Mouse (Mus musculus): ENCODE results near the gene Btnl4. TPM values are rescaled to one million over a fixed set of nuclear protein-coding genes. Genes with fewer than 3 reads are reported as not detected.
"Not testable (repeated sequence)": the region's sequence is repeated elsewhere in the genome, so short reads cannot be mapped to it uniquely, and the experiment has no call there.

Gene Btnl4
- polyA plus RNA-seq (2016; fragmentation: Nextera tagmentation; extraction: Ambion mirVana) = not detected in 2 replicates

DNA sequence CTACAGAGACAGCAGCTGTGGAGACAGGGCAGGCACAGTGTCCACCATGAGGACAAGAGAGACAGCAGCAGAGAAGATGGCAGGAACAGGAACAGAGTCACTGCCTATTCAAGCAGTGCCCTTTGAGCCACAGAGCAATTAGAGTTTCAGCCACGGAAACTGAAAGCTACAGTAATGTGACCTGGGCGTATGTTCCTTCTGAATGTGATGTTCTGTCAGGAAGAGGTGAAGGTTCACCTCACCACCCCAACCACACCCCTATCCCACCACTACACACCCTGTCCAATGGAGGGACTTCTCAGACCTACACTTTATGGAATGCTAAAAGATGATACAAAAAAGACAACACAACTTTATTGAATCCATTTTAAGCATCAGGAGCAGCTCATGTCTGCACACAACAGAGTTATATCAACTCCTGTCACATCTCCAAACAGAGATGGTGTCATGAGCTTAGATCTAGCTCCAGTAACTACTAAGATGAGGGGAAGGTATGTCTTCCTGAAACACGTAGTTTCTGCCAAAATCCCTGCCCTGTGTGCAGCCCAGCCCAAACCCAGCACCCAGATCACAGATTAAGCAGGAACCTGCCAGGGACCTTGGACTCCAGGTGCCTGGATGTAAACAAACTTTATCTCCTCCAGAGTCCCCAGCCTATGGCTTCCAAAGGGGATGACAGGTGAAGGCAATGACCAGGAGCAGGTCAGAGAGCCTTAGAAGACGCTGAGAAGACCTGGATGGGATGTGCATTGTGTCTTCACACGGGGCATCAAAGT is at the start of gene Btnl4:
Btnl4 (minus strand) TSS at position 81 of the 776 bp plus-strand sequence.
- H3K36me3 ChIP-seq (replicated peaks); H3K4me3 ChIP-seq; H3K27ac ChIP-seq; H3K9me3 ChIP-seq; H3K27me3 ChIP-seq (ENCODE audit: poor library complexity, severe bottlenecking); H3K4me1 ChIP-seq; DNase-seq (ENCODE audit: extremely low spot score, low spot score): not testable (repeated sequence)
- WGBS = 85% methylated on average over 5 of the region's 5 CpGs

GRCm38 (mm10) chr17:34519001-34519400 is 41.9 kb upstream of the Btnl4 start:
- Histone ChIP-seq H3K27ac (no peak overlapping the region), H3K9me3 (no peaks in the 10 kb centered on the region), H3K27me3 (ENCODE audit: poor library complexity, severe bottlenecking) (no peaks in the 10 kb centered on the region), H3K4me3 (no peak overlapping the region), H3K4me1 (no peaks in the 10 kb centered on the region), H3K36me3 (replicated peaks) (no peaks in the 10 kb centered on the region)
- 95% methylated on average over 1 of the region's 1 CpGs for WGBS
- no peak for DNase-seq (ENCODE audit: extremely low spot score, low spot score)

DNA sequence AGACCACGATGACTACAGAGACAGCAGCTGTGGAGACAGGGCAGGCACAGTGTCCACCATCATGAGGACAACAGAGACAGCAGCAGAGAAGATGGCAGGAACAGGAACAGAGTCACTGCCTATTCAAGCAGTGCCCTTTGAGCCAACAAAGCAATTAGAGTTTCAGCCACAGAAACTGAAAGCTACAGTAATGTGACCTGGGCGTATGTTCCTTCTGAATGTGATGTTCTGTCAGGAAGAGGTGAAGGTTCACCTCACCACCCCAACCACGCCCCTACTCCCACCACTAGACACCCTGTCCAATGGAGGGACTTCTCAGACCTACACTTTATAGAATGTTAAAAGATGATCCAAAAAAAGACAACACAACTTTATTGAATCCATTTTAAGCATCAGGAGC is 41.5 kb upstream of the Btnl4 start:
- not testable (repeated sequence) for DNase-seq (ENCODE audit: extremely low spot score, low spot score); H3K9me3 ChIP-seq; H3K4me1 ChIP-seq; H3K36me3 ChIP-seq (replicated peaks); H3K27me3 ChIP-seq (ENCODE audit: poor library complexity, severe bottlenecking); H3K27ac ChIP-seq; H3K4me3 ChIP-seq
- WGBS = 89% methylated on average over 3 of the region's 3 CpGs

- 89% methylated on average over 4 of the region's 4 CpGs for WGBS
- Histone ChIP-seq H3K4me1 (no peaks in the 10 kb centered on the region), H3K27ac (no peak overlapping the region), H3K4me3 (no peak overlapping the region), H3K27me3 (ENCODE audit: poor library complexity, severe bottlenecking) (no peaks in the 10 kb centered on the region), H3K36me3 (replicated peaks) (no peaks in the 10 kb centered on the region), H3K9me3 (no peaks in the 10 kb centered on the region)
- DNase-seq (ENCODE audit: extremely low spot score, low spot score) = no peak
Observed at GRCm38 (mm10) chr17:34517795-34518194, 40.7 kb upstream of the Btnl4 start.

DNA sequence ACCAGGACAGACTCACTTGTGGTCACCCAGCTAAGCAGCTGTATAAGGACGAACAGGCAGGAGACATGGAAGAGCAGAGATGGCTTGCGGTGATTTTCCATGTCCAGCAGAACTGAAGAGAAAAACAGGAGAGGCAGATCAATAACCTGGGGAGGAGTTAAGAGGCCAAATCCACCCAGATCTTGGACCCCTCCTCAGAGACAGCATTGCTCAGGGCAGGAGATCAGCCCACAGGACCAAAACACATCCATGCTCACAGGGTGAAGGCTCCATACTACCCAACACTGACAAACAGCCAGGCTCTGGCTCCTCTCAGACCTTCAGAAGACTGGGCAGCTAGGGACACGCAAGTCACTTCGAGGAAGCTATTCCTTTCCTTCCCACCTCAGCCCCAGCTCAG is 40.1 kb upstream of the Btnl4 start, which contains the start of gene Btnl6:
Btnl6 (minus strand) TSS at position 101 of the 400 bp plus-strand sequence.
- H3K36me3 ChIP-seq (replicated peaks) = no peaks in the 10 kb centered on the region
- WGBS = 87% methylated on average over 4 of the region's 4 CpGs
- DNase-seq (ENCODE audit: extremely low spot score, low spot score) = no peak
- H3K4me1 ChIP-seq = no peaks in the 10 kb centered on the region
- H3K4me3 ChIP-seq = no peak within 1 kb of the TSS
- no peak within 1 kb of the TSS for H3K27ac ChIP-seq
- no peaks in the 10 kb centered on the region for H3K27me3 ChIP-seq (ENCODE audit: poor library complexity, severe bottlenecking)
- H3K9me3 ChIP-seq = no peaks in the 10 kb centered on the region

- Histone ChIP-seq H3K9me3 (no peaks in the 10 kb centered on the region), H3K4me3 (no peak overlapping the region), H3K36me3 (replicated peaks) (no peaks in the 10 kb centered on the region), H3K27ac (no peak overlapping the region), H3K4me1 (no peaks in the 10 kb centered on the region), H3K27me3 (ENCODE audit: poor library complexity, severe bottlenecking) (no peaks in the 10 kb centered on the region)
- 86% methylated on average over 2 of the region's 2 CpGs for WGBS
- no peak for DNase-seq (ENCODE audit: extremely low spot score, low spot score)
Observed at GRCm38 (mm10) chr17:34516514-34516913, 39.4 kb upstream of the Btnl4 start.

GRCm38 (mm10) chr17:34511723-34512122 is 34.6 kb upstream of the Btnl4 start:
- 83% methylated on average over 1 of the region's 1 CpGs for WGBS
- DNase-seq (ENCODE audit: extremely low spot score, low spot score); H3K4me1 ChIP-seq; H3K4me3 ChIP-seq; H3K27ac ChIP-seq; H3K9me3 ChIP-seq; H3K36me3 ChIP-seq (replicated peaks); H3K27me3 ChIP-seq (ENCODE audit: poor library complexity, severe bottlenecking): not testable (repeated sequence)

DNA sequence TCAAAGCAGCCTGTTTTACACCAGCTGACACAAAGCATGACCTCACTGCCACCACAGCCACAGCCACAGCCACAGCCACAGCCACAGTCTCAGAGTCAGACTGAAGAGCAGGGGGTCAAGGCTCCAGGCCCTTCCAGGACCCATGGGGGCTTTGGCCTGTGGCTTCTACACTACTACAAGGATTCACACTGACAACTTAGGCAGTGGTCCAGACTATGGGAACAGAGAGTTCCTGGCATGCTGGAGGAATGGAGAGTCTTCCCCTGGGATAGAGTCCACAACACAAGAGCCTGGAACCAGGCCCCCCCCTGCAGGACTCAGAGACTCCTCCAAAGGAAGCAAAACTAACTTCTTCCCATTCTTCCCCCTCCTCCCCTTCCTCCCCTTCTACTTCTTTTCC is 30.5 kb upstream of the Btnl4 start:
- no peak overlapping the region for H3K4me3 ChIP-seq
- H3K36me3 ChIP-seq (replicated peaks) = no peaks in the 10 kb centered on the region
- no peaks in the 10 kb centered on the region for H3K27me3 ChIP-seq (ENCODE audit: poor library complexity, severe bottlenecking)
- no peaks in the 10 kb centered on the region for H3K4me1 ChIP-seq
- no peak for DNase-seq (ENCODE audit: extremely low spot score, low spot score)
- H3K27ac ChIP-seq = no peak overlapping the region
- H3K9me3 ChIP-seq = no peaks in the 10 kb centered on the region

DNA sequence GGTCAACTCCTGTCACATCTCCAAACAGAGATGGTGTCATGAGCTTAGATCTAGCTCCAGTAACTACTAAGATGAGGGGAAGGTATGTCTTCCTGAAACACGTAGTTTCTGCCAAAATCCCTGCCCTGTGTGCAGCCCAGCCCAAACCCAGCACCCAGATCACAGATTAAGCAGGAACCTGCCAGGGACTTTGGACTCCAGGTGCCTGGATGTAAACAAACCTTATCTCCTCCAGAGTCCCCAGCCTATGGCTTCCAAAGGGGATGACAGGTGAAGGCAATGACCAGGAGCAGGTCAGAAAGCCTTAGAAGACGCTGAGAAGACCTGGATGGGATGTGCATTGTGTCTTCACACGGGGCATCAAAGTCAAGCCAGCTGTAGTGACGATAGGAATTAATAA is 20.6 kb upstream of the Btnl4 start:
- H3K4me1 ChIP-seq; H3K4me3 ChIP-seq; H3K27me3 ChIP-seq (ENCODE audit: poor library complexity, severe bottlenecking); H3K9me3 ChIP-seq; H3K36me3 ChIP-seq (replicated peaks); DNase-seq (ENCODE audit: extremely low spot score, low spot score); H3K27ac ChIP-seq: not testable (repeated sequence)
- 82% methylated on average over 3 of the region's 4 CpGs for WGBS

GRCm38 (mm10) chr17:34497319-34497718 is 20.2 kb upstream of the Btnl4 start:
- not testable (repeated sequence) for H3K4me1 ChIP-seq; H3K9me3 ChIP-seq; H3K4me3 ChIP-seq; H3K27me3 ChIP-seq (ENCODE audit: poor library complexity, severe bottlenecking); H3K27ac ChIP-seq; H3K36me3 ChIP-seq (replicated peaks); DNase-seq (ENCODE audit: extremely low spot score, low spot score)
- 86% methylated on average over 3 of the region's 3 CpGs for WGBS

GRCm38 (mm10) chr17:34496539-34496938 is 19.4 kb upstream of the Btnl4 start:
- DNase-seq (ENCODE audit: extremely low spot score, low spot score) = no peak
- WGBS = 95% methylated on average over 1 of the region's 2 CpGs
- Histone ChIP-seq H3K4me1 (no peaks in the 10 kb centered on the region), H3K4me3 (no peak overlapping the region), H3K27me3 (ENCODE audit: poor library complexity, severe bottlenecking) (no peaks in the 10 kb centered on the region), H3K9me3 (no peaks in the 10 kb centered on the region), H3K36me3 (replicated peaks) (no peaks in the 10 kb centered on the region), H3K27ac (no peak overlapping the region)

- not testable (repeated sequence) for H3K4me1 ChIP-seq; H3K27me3 ChIP-seq (ENCODE audit: poor library complexity, severe bottlenecking); H3K27ac ChIP-seq; H3K9me3 ChIP-seq; H3K4me3 ChIP-seq; DNase-seq (ENCODE audit: extremely low spot score, low spot score); H3K36me3 ChIP-seq (replicated peaks)
- WGBS = 83% methylated on average over 2 of the region's 2 CpGs
Observed at GRCm38 (mm10) chr17:34495156-34495555, 18.0 kb upstream of the Btnl4 start.

GRCm38 (mm10) chr17:34492796-34493195 is 15.7 kb upstream of the Btnl4 start:
- no peak for DNase-seq (ENCODE audit: extremely low spot score, low spot score)
- Histone ChIP-seq H3K9me3 (no peaks in the 10 kb centered on the region), H3K27me3 (ENCODE audit: poor library complexity, severe bottlenecking) (no peaks in the 10 kb centered on the region), H3K27ac (no peak overlapping the region), H3K4me3 (no peak overlapping the region), H3K36me3 (replicated peaks) (no peaks in the 10 kb centered on the region), H3K4me1 (no peaks in the 10 kb centered on the region)

- WGBS = 96% methylated on average over 1 of the region's 2 CpGs
- Histone ChIP-seq H3K27ac (no peak overlapping the region), H3K27me3 (ENCODE audit: poor library complexity, severe bottlenecking) (no peaks in the 10 kb centered on the region), H3K4me1 (no peaks in the 10 kb centered on the region), H3K9me3 (no peaks in the 10 kb centered on the region), H3K4me3 (no peak overlapping the region), H3K36me3 (replicated peaks) (no peaks in the 10 kb centered on the region)
- DNase-seq (ENCODE audit: extremely low spot score, low spot score) = no peak
Observed at GRCm38 (mm10) chr17:34476427-34476826, 691 bp downstream of the Btnl4 start.
